Mouse (Mus musculus) stomach, embryonic 16.5 days (tissue): ENCODE results near the gene Ctla4. TPM values are rescaled to one million over a fixed set of nuclear protein-coding genes. Genes with fewer than 3 reads are reported as not detected.

Source experiments
- ATAC-seq: fragments of 200-750 bp; cut with Nextera tagmentation; 2 replicates; pipeline ENCODE4 v1.8.0; 2017; ENCODE audit warnings: moderate number of reproducible peaks, moderate TSS enrichment; ENCODE audit not compliant: insufficient read depth, low FRiP score
- H3K27ac ChIP-seq: fragments of 300-500 bp; sonication (generic); 2 replicates; pipeline ENCODE4 v1.5.1; 2014; ENCODE audit warnings: low read length
- H3K27me3 ChIP-seq: fragments of 300-500 bp; sonication (generic); 2 replicates; pipeline ENCODE4 v1.6.1; 2014; ENCODE audit warnings: low read length, control low read depth, mixed read lengths; ENCODE audit not compliant: control insufficient read depth, insufficient read depth
- H3K36me3 ChIP-seq: fragments of 300-500 bp; sonication (generic); 2 replicates; pipeline ENCODE4 v1.6.1; 2014; ENCODE audit warnings: low read length; ENCODE audit not compliant: control insufficient read depth, insufficient read depth
- H3K4me1 ChIP-seq: fragments of 300-500 bp; sonication (generic); 2 replicates; pipeline ENCODE4 v1.6.1; 2014; ENCODE audit warnings: low read length, control low read depth, mixed read lengths; ENCODE audit not compliant: control insufficient read depth, insufficient read depth
- H3K4me2 ChIP-seq: fragments of 300-500 bp; sonication (generic); 2 replicates; pipeline ENCODE4 v1.6.1; 2014; ENCODE audit warnings: low read depth, low read length, mixed read lengths
- H3K4me3 ChIP-seq: fragments of 300-500 bp; sonication (generic); replicated peaks from 2 replicates; pipeline ENCODE4 v1.5.1; 2014; ENCODE audit warnings: mild to moderate bottlenecking, low read length
- H3K9ac ChIP-seq: fragments of 300-500 bp; sonication (generic); 2 replicates; pipeline ENCODE4 v1.6.1; 2014; ENCODE audit warnings: low read length
- H3K9me3 ChIP-seq: fragments of 300-500 bp; sonication (generic); replicated peaks from 2 replicates; pipeline ENCODE4 v1.6.1; 2016; ENCODE audit warnings: low read length, control low read depth; ENCODE audit not compliant: control insufficient read depth
- WGBS: fragments of 180-500 bp; shearing (Covaris S2); extraction: QIAGEN DNeasy Blood & Tissue Kit; methylation state at CpG from one replicate; pipeline ENCODE4 v1.1.7; 2014; 5-methylcytosine and 5-hydroxymethylcytosine counted together
- polyA plus RNA-seq: library from polyadenylated mRNA; unstranded; fragments of >200 nt; fragmentation: Nextera tagmentation; extraction: Ambion mirVana; gene quantifications from 2 replicates; pipeline ENCODE4 v1.2.1, GENCODE M21; 2015

Gene Ctla4
- polyA plus RNA-seq, 1 experiment from 2014 or later: not detected

GRCm38 (mm10) chr1:60930397-60930796 is 43.6 kb downstream of the Ctla4 start:
- 83% methylated on average over 7 of the region's 7 CpGs for WGBS
- ATAC-seq: no peak
- H3K9me3 ChIP-seq: no peaks in the 10 kb centered on the region
- no peaks in the 10 kb centered on the region for H3K27me3 ChIP-seq
- H3K36me3 ChIP-seq: no peaks in the 10 kb centered on the region
- no peak overlapping the region for H3K9ac ChIP-seq
- no peak overlapping the region for H3K4me3 ChIP-seq
- H3K4me1 ChIP-seq: no peaks in the 10 kb centered on the region
- H3K27ac ChIP-seq: no peak overlapping the region
- H3K4me2 ChIP-seq: no peak overlapping the region

GRCm38 (mm10) chr1:60935968-60936581 is 49.3 kb downstream of the Ctla4 start:
- H3K4me1 ChIP-seq: no peaks in the 10 kb centered on the region
- no peak overlapping the region for H3K4me2 ChIP-seq
- H3K9me3 ChIP-seq: no peaks in the 10 kb centered on the region
- no peaks in the 10 kb centered on the region for H3K36me3 ChIP-seq
- H3K9ac ChIP-seq: no peak overlapping the region
- ATAC-seq: no peak
- no peak overlapping the region for H3K27ac ChIP-seq
- no peak overlapping the region for H3K4me3 ChIP-seq
- WGBS: 55% methylated on average over 8 of the region's 8 CpGs
- no peaks in the 10 kb centered on the region for H3K27me3 ChIP-seq

- no peak overlapping the region for H3K27ac ChIP-seq
- ATAC-seq: no peak
- 78% methylated on average over 6 of the region's 6 CpGs for WGBS
These were observed 50.3 kb downstream of the Ctla4 start for GRCm38 (mm10) chr1:60936963-60937711.

GRCm38 (mm10) chr1:60938256-60938655 is 51.5 kb downstream of the Ctla4 start:
- no peaks in the 10 kb centered on the region for H3K9me3 ChIP-seq
- H3K27ac ChIP-seq: no peak overlapping the region
- no peak overlapping the region for H3K4me2 ChIP-seq
- no peak for ATAC-seq
- no peak overlapping the region for H3K4me3 ChIP-seq
- H3K27me3 ChIP-seq: no peaks in the 10 kb centered on the region
- no peak overlapping the region for H3K9ac ChIP-seq
- WGBS: 58% methylated on average over 2 of the region's 2 CpGs
- H3K36me3 ChIP-seq: no peaks in the 10 kb centered on the region
- H3K4me1 ChIP-seq: no peaks in the 10 kb centered on the region

More at GRCm38 (mm10) chr1:60936963-60937711, 50.3 kb downstream of the Ctla4 start:
- Histone ChIP-seq H3K36me3 (no peaks in the 10 kb centered on the region), H3K9ac (no peak overlapping the region), H3K4me2 (no peak overlapping the region), H3K4me1 (no peaks in the 10 kb centered on the region), H3K9me3 (no peaks in the 10 kb centered on the region), H3K27me3 (no peaks in the 10 kb centered on the region), H3K4me3 (no peak overlapping the region)

GRCm38 (mm10) chr1:60938974-60939373 is 52.2 kb downstream of the Ctla4 start:
- H3K4me2 ChIP-seq: no peak overlapping the region
- H3K27ac ChIP-seq: no peak overlapping the region
- WGBS: 86% methylated on average over 5 of the region's 5 CpGs
- no peaks in the 10 kb centered on the region for H3K9me3 ChIP-seq
- no peak overlapping the region for H3K4me3 ChIP-seq
- no peak for ATAC-seq
- no peak overlapping the region for H3K9ac ChIP-seq
- H3K4me1 ChIP-seq: no peaks in the 10 kb centered on the region
- H3K27me3 ChIP-seq: no peaks in the 10 kb centered on the region
- H3K36me3 ChIP-seq: no peaks in the 10 kb centered on the region

- H3K36me3 ChIP-seq: no peaks in the 10 kb centered on the region
- no peak overlapping the region for H3K27ac ChIP-seq
- no peak overlapping the region for H3K4me3 ChIP-seq
- H3K9ac ChIP-seq: no peak overlapping the region
- H3K27me3 ChIP-seq: no peaks in the 10 kb centered on the region
- H3K9me3 ChIP-seq: no peaks in the 10 kb centered on the region
- 76% methylated on average over 3 of the region's 3 CpGs for WGBS
- H3K4me1 ChIP-seq: no peaks in the 10 kb centered on the region
- H3K4me2 ChIP-seq: no peak overlapping the region
- ATAC-seq: no peak
These were observed 53.2 kb downstream of the Ctla4 start for GRCm38 (mm10) chr1:60940023-60940422.

- H3K4me1 ChIP-seq: no peaks in the 10 kb centered on the region
- no peaks in the 10 kb centered on the region for H3K9me3 ChIP-seq
- H3K4me3 ChIP-seq: no peak overlapping the region
- H3K4me2 ChIP-seq: no peak overlapping the region
- WGBS: 84% methylated on average over 1 of the region's 1 CpGs
- no peak overlapping the region for H3K27ac ChIP-seq
- H3K27me3 ChIP-seq: no peaks in the 10 kb centered on the region
- H3K36me3 ChIP-seq: no peaks in the 10 kb centered on the region
- H3K9ac ChIP-seq: no peak overlapping the region
- ATAC-seq: no peak
These were observed 53.8 kb downstream of the Ctla4 start for GRCm38 (mm10) chr1:60940620-60941019.

- H3K4me2 ChIP-seq: no peak overlapping the region
- ATAC-seq: no peak
These were observed 54.6 kb downstream of the Ctla4 start for GRCm38 (mm10) chr1:60941056-60942048.

More at GRCm38 (mm10) chr1:60941056-60942048, 54.6 kb downstream of the Ctla4 start:
- no peaks in the 10 kb centered on the region for H3K36me3 ChIP-seq
- H3K4me3 ChIP-seq: no peak overlapping the region
- 94% methylated on average over 5 of the region's 5 CpGs for WGBS
- no peaks in the 10 kb centered on the region for H3K4me1 ChIP-seq
- H3K27ac ChIP-seq: peak overlapping the region; percentile 13; the same call in 1 of the 2 replicates
- H3K9ac ChIP-seq: no peak overlapping the region
- H3K27me3 ChIP-seq: no peaks in the 10 kb centered on the region
- H3K9me3 ChIP-seq: no peaks in the 10 kb centered on the region
